In the genomic region with DNA sequence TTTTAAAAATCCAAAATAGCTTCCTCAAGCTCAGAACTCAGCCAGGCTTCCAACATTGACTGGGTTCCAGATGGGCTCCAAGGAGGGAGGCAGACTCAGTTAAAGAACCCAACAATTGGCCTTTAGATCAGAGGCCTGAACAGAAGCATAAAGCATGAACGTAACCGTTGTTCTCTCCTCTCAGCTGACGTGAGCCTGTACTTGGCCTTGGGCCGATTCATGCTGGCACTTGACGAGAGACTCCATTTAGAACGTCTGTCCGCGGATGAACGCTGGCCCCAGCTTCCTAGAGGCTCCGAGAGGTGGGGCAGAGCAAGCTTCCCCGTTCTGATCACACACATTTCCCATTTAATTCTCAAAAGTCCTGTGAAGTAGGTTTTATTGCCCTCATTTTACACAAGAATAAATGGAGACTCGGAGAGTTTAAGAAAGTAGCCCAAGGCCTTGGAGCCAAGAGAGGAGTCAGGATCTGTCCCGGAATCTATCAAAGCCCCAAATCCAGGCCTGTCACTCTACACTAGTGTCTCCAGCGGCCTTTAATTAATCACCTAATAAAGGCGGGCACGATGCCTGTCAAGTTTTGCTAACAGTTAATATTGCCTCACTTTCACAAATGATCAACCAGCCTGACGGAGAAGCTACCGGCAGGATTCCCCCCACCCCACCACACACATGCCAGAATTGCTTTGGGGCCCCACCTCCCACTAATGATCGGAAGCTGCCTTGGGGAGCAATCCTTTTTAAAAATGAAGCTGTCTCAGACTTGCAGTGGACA, we compare ENCODE assay signal across 10 mouse cellular contexts. TPM values are rescaled to one million over a fixed set of nuclear protein-coding genes. Genes with fewer than 3 reads are reported as not detected.
DNase-seq lines count a peak whose midpoint lies in the region; ATAC-seq and TF ChIP-seq lines count a peak whose summit lies in the region.
"Had no signal": no experiment of that assay in that cellular context is flagged by ENCODE, and none has a peak within 500 bp of the region (broad histone marks: within the 10 kb centered on the region; RNA-seq: fewer than 3 reads in every experiment).

No protein-coding gene starts in this region.

- no peak overlapping the region for H3K9ac ChIP-seq in heart, adult 2 months (ENCODE audit: low read depth, low read length)
- no peak overlapping the region for H3K9ac ChIP-seq in heart, embryonic 11.5 days (ENCODE audit: low read depth, low read length)
- H3K9ac ChIP-seq in forebrain, embryonic 16.5 days (replicated peaks; ENCODE audit: low read depth, low read length), result no peak overlapping the region
- no peak overlapping the region for H3K9ac ChIP-seq in neural tube, embryonic 15.5 days (replicated peaks)
- H3K9ac ChIP-seq: liver, embryonic 14.5 days; stomach, embryonic 15.5 days had no signal

- intact Hi-C loops in heart, adult 2 months (cut with DNase I), result no loop called here

- no peak overlapping the region for H3K4me2 ChIP-seq in heart, embryonic 11.5 days
- H3K4me2 ChIP-seq in forebrain, embryonic 16.5 days (ENCODE audit: low read length), result no peak overlapping the region
- H3K4me2 ChIP-seq in neural tube, embryonic 15.5 days, result no peak overlapping the region
- H3K4me2 ChIP-seq: stomach, embryonic 15.5 days had no signal

- no peaks in the 10 kb centered on the region for H3K36me3 ChIP-seq in heart, adult 2 months (ENCODE audit: control insufficient read depth, insufficient read depth, low read length)
- H3K36me3 ChIP-seq in heart, embryonic 11.5 days (ENCODE audit: control insufficient read depth, insufficient read depth, low read length), result no peaks in the 10 kb centered on the region
- H3K36me3 ChIP-seq in forebrain, embryonic 16.5 days (ENCODE audit: control insufficient read depth, insufficient read depth), result no peaks in the 10 kb centered on the region
- no peaks in the 10 kb centered on the region for H3K36me3 ChIP-seq in neural tube, embryonic 15.5 days
- H3K36me3 ChIP-seq: stomach, embryonic 15.5 days had no signal

- no peak for TF ChIP-seq CTCF in heart, adult 2 months (IDR thresholded peaks at IDR 0.05)
- TF ChIP-seq CTCF in brain, embryonic 14.5 days (IDR thresholded peaks at IDR 0.05; ENCODE audit: borderline replicate concordance, extremely low read depth, insufficient read depth, insufficient read length), result no peak

- H3K4me1 ChIP-seq in heart, adult 2 months (ENCODE audit: control insufficient read depth, insufficient read depth, low read length), result peaks cover 3% of the 10 kb centered on the region
- peaks cover 13% of the 10 kb centered on the region for H3K4me1 ChIP-seq in heart, embryonic 11.5 days (ENCODE audit: control insufficient read depth, insufficient read depth, low read length)
- H3K4me1 ChIP-seq in forebrain, embryonic 16.5 days (replicated peaks; ENCODE audit: control insufficient read depth, insufficient read depth, low read length), result peaks cover 35% of the 10 kb centered on the region
- H3K4me1 ChIP-seq in neural tube, embryonic 15.5 days, result peaks cover 41% of the 10 kb centered on the region

- WGBS in heart, adult 2 months, result 72% methylated on average over 19 of the region's 19 CpGs
- WGBS in heart, embryonic 11.5 days (ENCODE audit: insufficient replicate concordance), result 69% methylated on average over 19 of the region's 19 CpGs
- WGBS in forebrain, embryonic 16.5 days, result 7% methylated on average over 19 of the region's 19 CpGs
- 14% methylated on average over 19 of the region's 19 CpGs for WGBS in neural tube, embryonic 15.5 days

- no peak overlapping the region for H3K27ac ChIP-seq in heart, adult 2 months
- H3K27ac ChIP-seq in heart, embryonic 11.5 days (ENCODE audit: low read depth, low read length), result no peak overlapping the region
- peak overlapping the region; percentile 75 for H3K27ac ChIP-seq in forebrain, embryonic 16.5 days (ENCODE audit: low read length)
- H3K27ac ChIP-seq in neural tube, embryonic 15.5 days (replicated peaks), result peak overlapping the region; percentile 78
- H3K27ac ChIP-seq: liver, embryonic 14.5 days; stomach, embryonic 15.5 days had no signal

- H3K79me2 ChIP-seq in heart, adult 2 months (replicated peaks; ENCODE audit: control insufficient read depth, insufficient read depth, low read length), result no peaks in the 10 kb centered on the region

- H3K27me3 ChIP-seq in heart, adult 2 months (ENCODE audit: control insufficient read depth, insufficient read depth, low read length), result no peaks in the 10 kb centered on the region
- no peaks in the 10 kb centered on the region for H3K27me3 ChIP-seq in heart, embryonic 11.5 days (ENCODE audit: control insufficient read depth, insufficient read depth, low read length)
- H3K27me3 ChIP-seq in forebrain, embryonic 16.5 days (replicated peaks; ENCODE audit: control insufficient read depth, insufficient read depth, low read length), result no peaks in the 10 kb centered on the region
- no peaks in the 10 kb centered on the region; the same call in 1 of the 2 replicates for H3K27me3 ChIP-seq in neural tube, embryonic 15.5 days (replicated peaks)
- H3K27me3 ChIP-seq: stomach, embryonic 15.5 days had no signal

- TF ChIP-seq POLR2A in heart, adult 2 months (IDR thresholded peaks at IDR 0.05; ENCODE audit: insufficient read depth, low read depth, low read length), result no peak
- TF ChIP-seq POLR2A in brain, embryonic 14.5 days (IDR thresholded peaks at IDR 0.05; ENCODE audit: borderline replicate concordance, extremely low read depth, insufficient read depth, insufficient read length, poor library complexity, severe bottlenecking), result no peak

- no peak overlapping the region for H3K4me3 ChIP-seq in heart, adult 2 months
- H3K4me3 ChIP-seq in heart, embryonic 11.5 days (ENCODE audit: low read depth, low read length), result no peak overlapping the region
- no peak overlapping the region for H3K4me3 ChIP-seq in forebrain, embryonic 16.5 days (replicated peaks; ENCODE audit: low read length)
- H3K4me3 ChIP-seq in neural tube, embryonic 15.5 days (replicated peaks), result no peak overlapping the region
- H3K4me3 ChIP-seq: stomach, embryonic 15.5 days had no signal

- no peak for TF ChIP-seq EP300 in heart, adult 2 months (IDR thresholded peaks at IDR 0.05; ENCODE audit: insufficient read depth, low read depth, low read length)

- DNase-seq in heart, adult 2 months, result peak; percentile 37 to 39
- peak; percentile 97 for DNase-seq in brain, embryonic 14.5 days (ENCODE audit: low read depth)
- DNase-seq in layer of hippocampus, adult 9-10 months (ENCODE audit: low spot score), result peak; percentile 12
- no peak for DNase-seq in c-Kit-positive CD71-positive TER-119-positive erythroid progenitor cells, embryonic 14.5 days (ENCODE audit: low spot score)
- DNase-seq in spleen, postnatal 4 days (ENCODE audit: low spot score in 2 of 2), result no peak

- H3K9me3 ChIP-seq in heart, embryonic 11.5 days (replicated peaks; ENCODE audit: control insufficient read depth, low read length), result no peaks in the 10 kb centered on the region
- H3K9me3 ChIP-seq in forebrain, embryonic 16.5 days (ENCODE audit: control insufficient read depth, low read length), result no peaks in the 10 kb centered on the region
- no peaks in the 10 kb centered on the region for H3K9me3 ChIP-seq in neural tube, embryonic 15.5 days (replicated peaks)
- H3K9me3 ChIP-seq: stomach, embryonic 15.5 days had no signal

- no peak for ATAC-seq in heart, embryonic 11.5 days (replicated peaks; ENCODE audit: insufficient number of reproducible peaks, low FRiP score, low TSS enrichment)
- ATAC-seq in forebrain, embryonic 16.5 days, result peak; percentile 73
- peak; percentile 50 for ATAC-seq in neural tube, embryonic 15.5 days (ENCODE audit: low FRiP score)

RNA-seq across cellular contexts. Expression of gene Ccdc182, which starts 17.1 kb away (rescaled TPM):
- total RNA-seq in heart, adult 2 months (2021), result not detected
- polyA plus RNA-seq in heart, adult 2 months (2012; rRNA removed), result not detected in 2 replicates
- not detected in 2 replicates for polyA plus RNA-seq in heart, embryonic 11.5 days (2014; fragmentation: Nextera tagmentation; extraction: Ambion mirVana)
- 0.20 and 0.30 TPM in 2 replicates for polyA plus RNA-seq in brain, embryonic 14.5 days (2012; rRNA removed)
- polyA plus RNA-seq in forebrain, embryonic 16.5 days (2015; fragmentation: Nextera tagmentation; extraction: Ambion mirVana), result not detected in 2 replicates
- polyA plus RNA-seq in neural tube, embryonic 15.5 days (2015; fragmentation: Nextera tagmentation; extraction: Ambion mirVana), result 0.13 and 0.15 TPM in 2 replicates
- polyA plus RNA-seq: liver, embryonic 14.5 days; stomach, embryonic 15.5 days had no signal

Comparison
In these comparisons a context has a peak if more than half of its experiments do, and no peak if none do; other contexts are left out.
1. DNase-seq: peak in heart, adult 2 months (2 of 2), brain, embryonic 14.5 days (single experiment) and layer of hippocampus, adult 9-10 months (single experiment); none in c-Kit-positive CD71-positive TER-119-positive erythroid progenitor cells, embryonic 14.5 days (single experiment) and spleen, postnatal 4 days (0 of 2).
2. H3K27ac ChIP-seq: peak in forebrain, embryonic 16.5 days (single experiment) and neural tube, embryonic 15.5 days (single experiment); none in heart, adult 2 months (single experiment) and heart, embryonic 11.5 days (single experiment).